Mouse (Mus musculus) heart, embryonic 14.5 days (tissue): ENCODE measurements around the gene Olfr808. TPM values are rescaled to one million over a fixed set of nuclear protein-coding genes. Genes with fewer than 3 reads are reported as not detected.

ENCODE experiments used
- ATAC-seq: fragments of 200-750 bp; cut with Nextera tagmentation; 2 replicates; pipeline ENCODE4 v1.8.0; 2017; ENCODE audit warnings: low read depth, moderate TSS enrichment; ENCODE audit not compliant: insufficient number of reproducible peaks, insufficient read depth, low FRiP score
- H3K27ac ChIP-seq, 2 experiments: fragments of 200-500 bp in 1 of 2; fragments of 300-500 bp in 1 of 2; sonication (generic) in 1 of 2; replicated peaks in 1 of 2; 2 replicates each; pipeline ENCODE4 v1.5.1; 2012 to 2014; ENCODE audit warnings: low read depth in 2 of 2, low read length in 2 of 2, control low read depth in 1 of 2, mild to moderate bottlenecking in 1 of 2, mixed read lengths in 1 of 2; ENCODE audit not compliant: control insufficient read depth in 1 of 2, insufficient read depth in 1 of 2
- H3K27me3 ChIP-seq: fragments of 300-500 bp; sonication (generic); 2 replicates; pipeline ENCODE4 v1.6.1; 2014; ENCODE audit warnings: mild to moderate bottlenecking, low read length, control low read depth; ENCODE audit not compliant: control insufficient read depth, insufficient read depth
- H3K36me3 ChIP-seq: fragments of 300-500 bp; sonication (generic); 2 replicates; pipeline ENCODE4 v1.6.1; 2014; ENCODE audit warnings: mild to moderate bottlenecking, control low read depth, low read length, mixed read lengths; ENCODE audit not compliant: control insufficient read depth, insufficient read depth
- H3K4me1 ChIP-seq, 2 experiments: fragments of 200-500 bp in 1 of 2; fragments of 300-500 bp in 1 of 2; sonication (generic) in 1 of 2; 2 replicates each; pipeline ENCODE4 v1.6.1; 2012 to 2014; ENCODE audit warnings: low read length in 2 of 2, control low read depth in 1 of 2, mixed read lengths in 1 of 2; ENCODE audit not compliant: control insufficient read depth in 2 of 2, insufficient read depth in 2 of 2
- H3K4me2 ChIP-seq: fragments of 300-500 bp; sonication (generic); 2 replicates; pipeline ENCODE4 v1.6.1; 2014; ENCODE audit warnings: mild to moderate bottlenecking, low read length
- H3K4me3 ChIP-seq, 2 experiments: fragments of 200-500 bp in 1 of 2; fragments of 300-500 bp in 1 of 2; sonication (generic) in 1 of 2; 2 replicates each; pipeline ENCODE4 v1.5.1; 2012 to 2014; ENCODE audit warnings: low read length in 2 of 2, mild to moderate bottlenecking in 2 of 2, control low read depth in 1 of 2, low read depth in 1 of 2, moderate library complexity in 1 of 2; ENCODE audit not compliant: control insufficient read depth in 1 of 2, insufficient read depth in 1 of 2
- H3K9ac ChIP-seq: fragments of 300-500 bp; sonication (generic); 2 replicates; pipeline ENCODE4 v1.6.1; 2014; ENCODE audit warnings: mild to moderate bottlenecking, low read length
- H3K9me3 ChIP-seq: fragments of 300-500 bp; sonication (generic); 2 replicates; pipeline ENCODE4 v1.6.1; 2016; ENCODE audit warnings: low read length, control low read depth; ENCODE audit not compliant: control insufficient read depth
- WGBS: fragments of 180-500 bp; shearing (Covaris S2); extraction: QIAGEN DNeasy Blood & Tissue Kit; methylation state at CpG from one replicate; pipeline ENCODE4 v1.1.7; 2014; 5-methylcytosine and 5-hydroxymethylcytosine counted together
- polyA plus RNA-seq: library from polyadenylated mRNA; unstranded; fragments of >200 nt; fragmentation: Nextera tagmentation; extraction: Ambion mirVana; gene quantifications from 2 replicates; pipeline ENCODE4 v1.2.1, GENCODE M21; 2014

Gene Olfr808
- not detected in 2 replicates for polyA plus RNA-seq

DNA sequence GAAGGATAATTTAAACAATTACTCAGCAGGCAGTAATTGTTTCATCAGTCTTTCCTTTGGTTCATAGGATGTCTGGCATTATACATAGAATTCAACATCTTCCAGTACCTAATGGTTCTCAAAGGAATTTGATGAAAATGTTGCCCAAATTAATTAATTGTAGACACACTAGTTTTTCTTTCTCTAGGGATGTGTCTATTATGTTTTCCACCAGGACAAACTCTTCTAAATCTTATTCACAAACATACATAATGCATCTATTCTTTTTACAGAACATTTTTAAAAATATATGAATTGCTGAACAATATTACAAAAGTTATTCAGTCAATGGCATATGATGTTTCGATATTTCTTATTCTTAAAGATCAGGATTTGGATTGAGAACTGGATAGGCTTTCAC lies at the start of gene Olfr808:
Gene Olfr808 (plus strand): TSS at position 301 of the 400 bp plus-strand sequence.
- ATAC-seq, result no peak
- no peak within 1 kb of the TSS for H3K4me3 ChIP-seq
- H3K27me3 ChIP-seq, result no peaks in the 10 kb centered on the region
- H3K9me3 ChIP-seq, result no peaks in the 10 kb centered on the region
- no peaks in the 10 kb centered on the region for H3K36me3 ChIP-seq
- H3K9ac ChIP-seq, result no peak within 1 kb of the TSS
- H3K27ac ChIP-seq, result no peak within 1 kb of the TSS
- no peaks in the 10 kb centered on the region for H3K4me1 ChIP-seq
- no peak within 1 kb of the TSS for H3K4me2 ChIP-seq
- 84% methylated on average over 1 of the region's 1 CpGs for WGBS

DNA sequence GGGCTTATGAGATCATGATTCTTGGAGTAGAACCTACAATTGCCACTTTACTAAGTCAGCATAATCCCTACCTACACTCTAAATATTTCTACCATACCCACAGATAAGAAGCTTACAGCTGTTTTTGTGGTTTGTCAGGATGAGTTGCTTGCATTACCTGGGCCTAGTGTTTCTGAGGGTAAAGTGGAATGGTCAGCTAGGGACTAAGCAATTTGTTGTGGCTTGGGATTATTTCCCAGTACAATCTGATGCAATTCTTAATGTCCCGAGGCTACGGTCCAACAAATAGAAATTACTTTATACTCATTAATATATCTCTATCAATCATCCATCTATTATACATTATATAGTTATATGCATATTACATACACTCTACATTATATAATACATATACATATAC lies 36.0 kb upstream of the Olfr808 start, which contains the start of gene Olfr805:
Gene Olfr805 (minus strand): TSS at position 101 of the 400 bp plus-strand sequence.
- H3K27ac ChIP-seq, result no peak within 1 kb of the TSS
- no peak within 1 kb of the TSS for H3K4me2 ChIP-seq
- H3K36me3 ChIP-seq, result no peaks in the 10 kb centered on the region
- no peak within 1 kb of the TSS for H3K9ac ChIP-seq
- no peaks in the 10 kb centered on the region for H3K9me3 ChIP-seq
- no peaks in the 10 kb centered on the region for H3K27me3 ChIP-seq
- H3K4me3 ChIP-seq, result no peak within 1 kb of the TSS
- no peaks in the 10 kb centered on the region for H3K4me1 ChIP-seq
- 94% methylated on average over 2 of the region's 2 CpGs for WGBS
- no peak for ATAC-seq

DNA sequence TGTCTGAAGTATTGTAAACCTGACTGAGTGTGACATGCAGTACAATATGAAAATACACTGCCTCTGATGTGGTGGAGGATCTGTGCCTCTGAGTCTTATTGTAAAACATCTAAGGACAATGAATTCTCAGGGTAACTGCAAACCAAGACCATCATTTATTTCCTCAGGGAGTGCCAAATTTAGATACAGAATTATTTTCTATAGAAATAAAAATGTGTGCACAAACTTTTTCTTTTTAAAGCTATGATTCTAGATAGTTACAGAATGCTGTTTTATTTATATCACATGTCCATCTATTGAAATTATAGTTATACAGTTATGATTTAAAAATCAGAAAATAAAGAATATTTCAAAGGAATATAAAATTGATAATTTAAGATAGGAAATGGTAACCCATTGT lies 23.5 kb upstream of the Olfr808 start, which contains the start of gene Olfr806:
Gene Olfr806 (minus strand): TSS at position 101 of the 400 bp plus-strand sequence.
- Histone ChIP-seq H3K27me3 (no peaks in the 10 kb centered on the region), H3K4me1 (no peaks in the 10 kb centered on the region), H3K4me3 (no peak within 1 kb of the TSS), H3K4me2 (no peak within 1 kb of the TSS), H3K27ac (no peak within 1 kb of the TSS), H3K9ac (no peak within 1 kb of the TSS), H3K36me3 (no peaks in the 10 kb centered on the region), H3K9me3 (no peaks in the 10 kb centered on the region)
- no peak for ATAC-seq

DNA sequence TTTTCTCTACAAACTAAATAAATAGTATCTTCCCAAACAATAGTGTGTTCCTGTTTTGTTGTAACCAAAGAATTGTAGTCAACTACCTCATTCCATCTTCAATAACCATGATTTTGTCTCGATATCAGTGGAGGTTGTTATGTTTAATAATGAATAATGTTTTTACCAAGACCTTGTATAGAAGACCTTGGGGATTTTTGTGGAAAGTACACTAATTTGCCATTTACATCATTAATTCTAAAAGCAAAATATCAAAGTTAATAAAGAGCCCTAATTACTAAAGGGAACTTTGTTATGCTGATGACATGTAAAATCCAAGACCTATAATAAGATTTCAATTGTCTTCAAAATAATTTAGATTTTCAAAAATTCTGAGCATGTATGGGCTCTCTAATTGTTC lies 7.6 kb upstream of the Olfr808 start, which contains the start of gene Olfr807:
Gene Olfr807 (minus strand): TSS at position 101 of the 400 bp plus-strand sequence.
- no peak within 1 kb of the TSS for H3K9ac ChIP-seq
- H3K27me3 ChIP-seq, result no peaks in the 10 kb centered on the region
- H3K36me3 ChIP-seq, result no peaks in the 10 kb centered on the region
- no peaks in the 10 kb centered on the region for H3K4me1 ChIP-seq
- H3K27ac ChIP-seq, result no peak within 1 kb of the TSS
- H3K4me2 ChIP-seq, result no peak within 1 kb of the TSS
- no peak within 1 kb of the TSS for H3K4me3 ChIP-seq
- H3K9me3 ChIP-seq, result no peaks in the 10 kb centered on the region
- WGBS, result 72% methylated on average over 1 of the region's 1 CpGs
- no peak for ATAC-seq

DNA sequence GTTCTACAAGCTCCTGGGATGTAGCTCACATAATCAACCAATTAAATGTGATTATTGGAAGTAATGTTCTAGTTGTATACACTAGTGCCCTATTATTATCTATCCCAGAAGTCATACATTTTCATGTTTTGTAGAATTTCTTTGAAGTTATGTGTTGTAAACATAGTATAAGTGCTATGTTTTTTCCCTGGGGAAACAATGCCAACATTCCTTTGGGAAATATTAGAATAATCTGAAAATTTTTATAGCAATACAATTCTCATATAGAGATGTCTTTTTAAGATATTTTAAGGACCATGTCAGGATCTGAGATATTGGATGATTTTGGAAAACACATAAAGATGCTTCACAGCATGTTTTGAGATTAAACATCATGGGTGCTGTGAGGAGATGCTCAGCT lies 9.1 kb downstream of the Olfr808 start, which contains the start of gene Olfr809:
Gene Olfr809 (plus strand): TSS at position 301 of the 400 bp plus-strand sequence.
- Histone ChIP-seq H3K4me1 (no peaks in the 10 kb centered on the region), H3K4me3 (no peak within 1 kb of the TSS)
- ATAC-seq, result no peak

DNA sequence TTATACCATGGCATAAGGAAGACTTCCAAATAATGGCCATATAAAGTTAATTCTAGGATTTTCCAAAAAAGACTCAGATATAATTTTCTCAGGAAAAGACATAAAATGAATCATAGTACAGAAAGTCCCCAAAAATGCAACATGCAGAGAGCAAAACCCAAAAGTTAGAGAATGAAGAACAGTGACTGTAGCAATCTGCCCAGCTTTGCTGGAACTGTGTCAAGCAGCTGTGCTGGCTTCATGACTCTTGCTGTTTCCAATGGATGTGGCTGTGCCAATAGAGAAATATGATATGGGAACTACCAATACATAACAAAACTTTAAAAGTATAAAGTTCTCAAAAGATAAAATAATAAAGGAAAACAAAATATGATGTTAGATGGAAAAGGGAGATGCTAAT lies 12.8 kb downstream of the Olfr808 start:
- no peaks in the 10 kb centered on the region for H3K9me3 ChIP-seq
- no peaks in the 10 kb centered on the region for H3K27me3 ChIP-seq
- no peaks in the 10 kb centered on the region for H3K4me1 ChIP-seq
- H3K4me2 ChIP-seq, result no peak overlapping the region
- no peak overlapping the region for H3K9ac ChIP-seq
- no peak overlapping the region for H3K4me3 ChIP-seq
- ATAC-seq, result no peak
- no peak overlapping the region for H3K27ac ChIP-seq
- H3K36me3 ChIP-seq, result no peaks in the 10 kb centered on the region

More for the DNA sequence above, 9.1 kb downstream of the Olfr808 start, which contains the start of gene Olfr809:
- Histone ChIP-seq H3K9ac (no peak within 1 kb of the TSS), H3K4me2 (no peak within 1 kb of the TSS), H3K27ac (no peak within 1 kb of the TSS), H3K27me3 (no peaks in the 10 kb centered on the region), H3K9me3 (no peaks in the 10 kb centered on the region), H3K36me3 (no peaks in the 10 kb centered on the region)

DNA sequence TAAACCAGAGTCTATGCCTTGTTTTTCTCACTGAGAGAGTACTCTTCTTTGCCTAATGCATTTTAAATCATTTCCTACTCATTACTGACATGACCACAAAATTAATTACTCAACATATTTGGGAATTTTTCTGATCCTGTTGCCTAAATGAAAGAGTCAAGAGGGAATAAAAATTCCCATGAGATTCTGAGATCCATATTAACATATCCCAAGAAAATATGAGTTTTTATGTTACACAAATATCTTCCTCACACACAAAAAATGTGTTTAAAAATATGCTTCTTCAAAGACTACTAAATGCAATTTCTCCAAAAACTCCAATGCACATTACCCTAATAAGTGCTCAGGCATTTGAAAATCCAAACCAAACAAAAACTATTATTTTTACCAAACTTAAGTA lies 29.5 kb downstream of the Olfr808 start, which contains the start of gene Olfr810:
Gene Olfr810 (minus strand): TSS at position 101 of the 400 bp plus-strand sequence.
- no peak for ATAC-seq
- no peak within 1 kb of the TSS for H3K4me2 ChIP-seq
- no peaks in the 10 kb centered on the region for H3K27me3 ChIP-seq
- no peaks in the 10 kb centered on the region for H3K4me1 ChIP-seq
- H3K9ac ChIP-seq, result no peak within 1 kb of the TSS
- H3K36me3 ChIP-seq, result no peaks in the 10 kb centered on the region
- H3K27ac ChIP-seq, result no peak within 1 kb of the TSS
- no peaks in the 10 kb centered on the region for H3K9me3 ChIP-seq
- H3K4me3 ChIP-seq, result no peak within 1 kb of the TSS

DNA sequence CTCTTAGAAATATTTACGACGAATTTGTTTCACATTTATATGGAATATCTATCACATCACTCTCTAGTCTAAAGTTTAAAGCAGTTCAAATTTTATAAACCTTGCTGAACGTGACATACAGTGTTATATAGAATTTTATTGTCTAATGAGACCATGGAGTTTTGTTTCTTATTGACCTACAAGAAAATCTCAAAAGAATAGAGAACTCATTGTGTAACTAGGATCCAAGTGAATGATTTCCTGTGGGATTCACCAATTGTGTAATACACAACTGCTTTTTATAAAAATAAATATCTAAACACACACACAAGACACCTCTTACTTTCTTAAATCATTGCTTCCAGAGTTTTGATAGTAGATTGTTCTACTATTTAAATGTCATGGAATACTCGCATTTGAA lies 39.0 kb downstream of the Olfr808 start, which contains the start of gene Olfr811:
Gene Olfr811 (minus strand): TSS at position 101 of the 400 bp plus-strand sequence.
- Histone ChIP-seq H3K4me1 (no peaks in the 10 kb centered on the region), H3K4me3 (no peak within 1 kb of the TSS), H3K27me3 (no peaks in the 10 kb centered on the region), H3K9me3 (no peaks in the 10 kb centered on the region), H3K4me2 (no peak within 1 kb of the TSS), H3K9ac (no peak within 1 kb of the TSS), H3K36me3 (no peaks in the 10 kb centered on the region), H3K27ac (no peak within 1 kb of the TSS)
- WGBS, result 74% methylated on average over 4 of the region's 4 CpGs
- ATAC-seq, result no peak
